Mouse (Mus musculus): Measurements from ENCODE around the gene Ccdc102a.
"Not testable (repeated sequence)": the region's sequence is repeated elsewhere in the genome, so short reads cannot be mapped to it uniquely, and the experiment has no call there.

The Ccdc102a gene

DNA sequence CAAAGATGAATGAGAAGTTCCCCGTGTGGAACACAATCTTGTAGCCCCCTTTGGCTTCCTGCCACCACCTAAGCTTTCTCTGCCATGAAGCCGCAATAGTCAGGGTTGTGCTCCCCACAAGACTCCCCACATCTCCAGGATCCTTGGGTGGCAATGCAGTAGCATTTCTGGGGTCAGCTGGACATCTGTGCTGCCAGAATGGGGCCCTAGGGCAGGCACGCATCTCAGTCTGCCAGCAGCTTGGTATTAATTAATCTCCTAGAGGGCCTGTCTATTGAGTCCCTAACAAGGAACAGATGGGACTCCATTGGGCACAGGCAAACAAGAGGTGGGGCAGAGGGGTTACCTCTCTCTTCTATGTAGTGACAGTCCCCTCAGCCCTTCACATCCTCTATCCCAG is 45.7 kb downstream of the Ccdc102a start:
- no peak for DNase-seq

DNA sequence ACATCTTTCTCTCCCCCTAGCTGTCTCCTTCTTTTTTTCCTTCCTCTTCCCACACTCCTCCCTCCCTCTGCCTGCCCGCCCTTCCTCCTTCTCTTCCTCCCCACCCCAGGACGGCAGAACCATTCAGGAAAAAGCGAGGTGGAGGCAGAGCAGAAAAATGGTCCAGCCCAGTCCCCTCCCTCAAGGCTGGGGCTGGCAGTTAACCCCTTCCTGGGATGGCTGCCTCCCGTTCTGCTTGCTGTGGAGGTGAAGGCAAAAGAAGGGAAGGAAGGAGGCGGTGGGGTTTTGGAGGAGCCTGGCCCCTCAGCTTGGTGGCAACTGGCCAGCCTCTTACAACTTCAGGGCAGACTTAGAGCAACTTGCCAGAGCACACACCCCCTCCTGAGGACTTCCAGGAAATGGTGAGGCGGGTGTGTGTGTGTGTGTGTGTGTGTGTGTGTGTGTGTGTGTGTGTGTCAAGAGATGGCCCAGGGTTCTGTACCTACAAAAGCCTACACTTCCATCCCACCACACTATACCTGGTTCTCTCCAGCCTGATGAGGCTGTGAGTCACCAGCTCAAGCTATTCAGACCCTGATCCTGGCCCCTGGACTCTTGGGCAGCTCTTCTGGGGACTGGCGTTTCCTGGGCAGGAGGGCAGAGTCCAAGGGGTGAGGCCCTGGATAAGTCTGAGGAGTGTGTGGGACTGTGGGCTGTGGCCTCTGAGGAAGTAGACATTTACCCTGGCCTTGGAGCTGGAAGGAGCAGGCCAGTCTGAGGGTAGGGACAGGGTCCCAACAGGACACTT is 46.6 kb downstream of the Ccdc102a start:
- DNase-seq: peak; percentile 67

DNA sequence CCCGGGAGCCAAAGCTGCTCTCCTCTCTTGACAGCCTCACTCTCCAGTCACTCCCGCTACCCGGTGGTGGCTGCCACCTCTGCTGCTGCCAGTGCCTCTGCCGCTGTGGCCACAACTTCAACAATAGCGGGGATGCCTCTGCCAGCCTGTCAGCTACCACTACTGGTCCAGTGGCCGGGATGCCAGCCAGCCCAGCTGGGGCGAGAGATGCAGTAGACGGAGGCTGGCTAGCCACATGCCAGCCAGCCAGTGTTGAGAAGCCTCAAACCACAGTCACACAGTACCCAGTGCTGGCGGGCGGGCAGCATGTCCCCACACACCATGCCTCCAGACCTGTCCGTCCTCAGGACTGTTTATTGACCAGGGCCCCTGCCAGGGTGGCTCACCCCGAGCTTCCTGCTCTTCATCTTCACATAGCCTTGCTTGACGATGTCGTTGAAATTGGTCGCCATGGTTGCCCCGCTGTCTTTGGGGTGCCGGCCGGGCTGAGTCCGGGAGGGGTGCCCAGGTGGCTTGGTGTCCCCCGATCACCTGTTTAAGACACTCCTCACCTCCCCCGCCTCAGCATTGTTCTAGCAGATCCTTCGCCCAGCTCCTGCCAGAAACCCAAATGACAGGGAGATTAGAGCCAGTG is 47.3 kb downstream of the Ccdc102a start:
- DNase-seq: peak; percentile 64

DNA sequence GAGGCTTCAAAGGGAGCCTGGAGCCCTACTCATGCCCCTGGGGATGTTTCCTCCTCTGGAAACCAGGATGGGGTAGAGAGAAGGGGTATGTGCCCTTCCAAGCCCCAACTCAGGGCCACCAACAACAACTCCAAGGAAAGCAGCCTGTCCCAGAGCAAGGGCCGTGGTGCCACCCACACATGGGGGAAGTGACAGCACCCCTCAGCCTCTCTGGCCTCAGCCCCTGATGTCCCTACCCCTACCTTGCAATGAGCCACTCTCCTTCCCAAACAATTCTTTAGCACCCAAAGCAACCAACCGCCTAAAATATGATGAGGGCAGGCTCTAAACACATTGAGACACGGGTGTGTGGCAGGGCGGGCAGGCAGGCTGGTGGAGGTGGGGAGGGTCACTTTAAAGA is 47.9 kb downstream of the Ccdc102a start:
- DNase-seq: no peak

DNA sequence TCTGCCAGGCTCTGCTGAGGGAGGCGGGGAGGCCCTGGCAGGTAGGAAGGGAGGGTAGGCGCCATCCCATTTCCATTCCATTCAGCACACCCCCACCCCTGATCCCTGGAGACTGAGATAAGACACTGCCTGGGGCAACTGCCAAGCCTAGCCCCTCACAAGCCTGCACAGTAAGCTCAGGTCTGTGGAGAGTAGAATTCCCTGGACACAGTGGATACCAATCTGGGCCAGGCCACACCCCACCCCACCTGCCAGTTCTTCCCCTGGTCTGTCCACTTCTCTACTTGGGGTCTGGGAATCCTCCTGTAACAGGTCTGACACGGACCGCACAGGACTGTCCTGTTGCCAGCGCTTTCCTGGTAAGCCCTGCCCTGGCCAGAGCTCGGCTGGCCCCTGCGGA is 48.8 kb downstream of the Ccdc102a start:
- DNase-seq: no peak

DNA sequence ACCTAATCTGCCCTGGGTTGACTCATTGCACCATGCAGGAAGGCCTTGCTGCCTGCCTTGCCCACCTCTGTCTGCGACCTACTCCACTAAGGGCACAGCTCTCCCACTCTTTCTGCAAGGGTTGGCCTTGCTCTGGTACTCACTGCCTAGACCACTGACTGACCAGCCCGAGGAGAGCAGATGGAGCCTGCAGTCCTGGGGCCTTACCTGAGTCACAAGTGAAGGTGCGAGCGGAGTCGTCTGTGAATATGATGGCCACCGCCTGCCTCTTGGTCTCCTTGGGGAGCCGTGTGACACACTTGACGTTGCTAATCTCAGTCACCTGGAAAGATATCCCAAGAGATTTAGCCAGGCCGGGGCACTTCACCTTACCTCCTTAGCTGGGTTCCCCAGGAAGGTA is 51.0 kb downstream of the Ccdc102a start:
- no peak for DNase-seq

DNA sequence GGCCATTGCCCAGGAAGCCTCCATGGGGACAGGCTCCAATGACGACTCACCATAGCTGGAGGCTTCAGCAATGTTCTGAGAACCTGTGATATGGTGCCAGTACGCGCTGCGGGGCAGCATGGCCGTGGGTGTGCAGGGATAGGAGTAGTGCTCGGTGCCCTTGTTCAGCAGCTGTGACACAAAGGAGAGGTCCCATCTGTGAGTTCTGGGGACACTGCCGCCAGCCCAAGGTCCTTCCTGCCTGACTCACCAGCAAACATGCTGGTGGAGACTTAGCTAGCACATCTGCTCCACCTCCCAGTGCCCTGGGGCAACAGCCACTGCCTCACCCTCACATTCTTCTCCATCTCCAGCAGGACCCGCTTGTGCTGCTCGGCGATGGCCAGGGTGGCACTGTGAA is 52.6 kb downstream of the Ccdc102a start:
- DNase-seq: no peak

DNA sequence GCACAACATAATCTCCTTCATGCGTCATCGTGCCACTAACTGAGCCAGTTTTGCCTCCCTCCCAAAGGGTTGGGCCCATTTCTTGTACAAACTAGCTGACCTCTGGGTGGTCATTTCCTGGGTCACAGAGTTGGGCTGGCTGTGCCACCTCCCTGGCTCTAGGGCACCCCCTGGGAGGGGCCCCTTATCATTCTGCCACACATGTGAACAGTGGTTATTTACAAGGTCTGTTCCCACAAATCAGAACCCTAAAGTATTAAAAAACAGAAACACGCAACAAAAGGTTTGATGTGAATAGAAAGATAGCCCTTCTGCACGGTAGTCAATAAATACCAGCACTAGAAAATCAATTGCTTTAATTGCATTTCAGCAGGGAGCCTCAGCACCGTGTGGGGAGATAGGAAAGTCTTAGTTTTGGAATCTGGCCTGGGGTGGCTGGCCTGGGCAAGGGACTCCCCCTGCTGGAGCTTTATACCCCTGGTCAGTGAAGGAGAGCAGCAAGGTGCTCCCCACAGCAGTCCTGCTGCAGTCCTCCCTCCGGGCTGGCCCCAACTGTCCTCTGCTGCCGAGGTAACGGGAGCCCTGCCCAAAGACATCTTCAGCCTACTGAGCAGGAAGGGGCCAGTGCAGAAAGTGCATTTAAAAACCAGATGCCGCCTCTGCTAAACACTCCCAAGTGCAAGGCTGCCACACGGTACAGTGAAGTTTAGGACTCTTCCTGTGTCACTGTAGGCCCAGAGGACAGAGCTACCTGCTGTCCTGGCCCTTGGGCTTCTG is 53.8 kb downstream of the Ccdc102a start:
- no peak for DNase-seq

DNA sequence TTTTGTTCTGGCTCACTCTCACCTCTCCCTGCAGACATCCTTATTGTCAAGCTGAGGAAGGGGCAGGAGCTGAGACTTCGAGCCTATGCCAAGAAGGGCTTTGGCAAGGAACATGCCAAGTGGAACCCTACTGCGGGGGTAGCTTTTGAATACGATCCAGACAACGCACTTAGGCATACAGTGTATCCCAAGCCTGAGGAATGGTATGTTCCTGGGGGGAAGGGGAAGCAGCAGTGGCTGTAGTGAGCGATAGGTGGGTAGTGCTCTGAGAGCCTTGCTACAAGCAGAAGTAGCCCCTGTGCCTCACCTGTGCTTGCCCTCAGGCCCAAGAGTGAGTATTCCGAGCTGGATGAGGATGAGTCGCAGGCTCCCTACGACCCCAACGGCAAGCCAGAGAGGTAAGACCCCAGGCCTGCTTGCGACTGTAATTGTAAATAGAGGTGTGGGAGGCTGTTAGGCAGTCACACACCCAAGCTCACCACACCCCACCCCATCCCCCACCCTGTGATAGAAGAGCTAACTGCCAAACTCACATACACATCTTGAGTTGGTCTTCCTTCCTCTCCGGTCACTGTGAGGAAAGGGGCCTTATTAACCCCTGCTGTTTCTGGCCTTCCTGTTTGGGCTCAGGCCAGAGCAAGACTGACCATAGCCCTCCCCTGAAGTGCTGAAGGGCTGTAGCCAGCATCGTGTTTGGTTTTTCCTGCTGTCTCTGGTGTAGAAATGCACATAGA is 55.2 kb downstream of the Ccdc102a start:
- no peak for DNase-seq

DNA sequence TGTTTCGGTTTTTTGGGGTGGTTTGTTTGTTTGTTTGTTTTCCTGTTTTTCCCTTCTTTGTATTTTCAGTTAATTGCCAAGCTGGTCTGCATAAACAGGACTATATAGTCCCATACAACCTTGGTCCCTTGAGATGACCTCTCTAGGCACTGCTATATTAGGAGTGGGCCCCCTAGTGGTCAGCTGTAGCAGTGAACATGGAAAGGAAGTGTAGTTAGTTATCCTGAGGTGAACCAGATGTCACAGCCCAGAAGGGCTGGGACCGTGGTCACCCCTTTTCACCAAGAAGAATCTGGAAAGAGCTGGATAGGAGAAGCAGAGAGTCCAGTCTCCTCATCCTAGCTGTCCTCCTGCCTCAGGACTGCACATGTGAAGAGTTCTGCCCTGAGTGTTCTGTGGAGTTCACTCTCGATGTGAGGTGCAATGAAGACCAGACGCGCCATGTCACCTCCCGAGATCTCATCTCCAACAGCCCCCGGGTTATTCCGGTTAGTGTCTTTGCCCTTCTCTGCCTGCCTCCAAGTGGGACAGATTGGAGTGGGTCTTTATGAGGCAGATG is 56.5 kb downstream of the Ccdc102a start:
- peak; percentile 64 for DNase-seq

DNA sequence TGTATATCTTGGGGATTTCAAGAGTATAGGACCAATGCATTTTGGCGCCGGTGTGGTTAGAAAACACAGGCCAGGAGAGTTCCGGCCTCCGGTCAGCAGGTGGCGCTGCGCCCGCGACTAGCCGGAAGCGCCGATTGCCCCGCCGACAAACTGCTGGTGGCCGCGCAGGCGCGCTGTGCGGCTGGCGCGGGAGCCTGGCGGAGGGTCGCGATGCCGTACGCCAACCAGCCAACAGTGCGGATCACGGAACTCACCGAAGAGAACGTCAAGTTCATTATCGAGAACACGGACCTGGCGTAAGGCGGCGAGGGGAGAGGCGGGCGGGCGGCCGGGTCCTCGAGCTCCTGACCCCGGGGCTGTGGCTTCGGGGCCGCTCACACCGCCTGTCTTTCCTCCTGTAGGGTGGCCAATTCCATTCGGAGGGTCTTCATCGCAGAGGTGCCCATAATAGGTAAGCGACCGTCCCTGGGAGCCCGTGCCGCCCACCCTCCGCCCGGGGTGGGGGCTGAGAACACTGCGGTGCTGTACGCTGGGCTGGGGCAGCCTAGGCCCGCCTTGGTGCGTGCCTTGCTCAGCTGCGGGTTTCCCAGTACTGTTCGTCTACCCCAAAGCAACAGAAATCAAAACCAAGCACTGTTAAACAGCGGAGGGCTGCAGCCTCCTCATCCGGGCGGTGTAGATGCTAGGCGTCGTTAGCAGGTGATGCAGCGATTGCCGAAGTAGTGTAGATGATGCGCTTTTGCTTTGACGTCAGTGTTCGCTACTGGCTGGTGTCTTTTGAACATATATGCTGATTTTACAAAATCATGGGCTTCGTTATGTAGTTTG is 60.3 kb downstream of the Ccdc102a start, which contains the start of gene Polr2c:
Gene Polr2c (plus strand): TSS at position 105 of the 828 bp plus-strand sequence.
- peak; percentile 92 for DNase-seq

DNA sequence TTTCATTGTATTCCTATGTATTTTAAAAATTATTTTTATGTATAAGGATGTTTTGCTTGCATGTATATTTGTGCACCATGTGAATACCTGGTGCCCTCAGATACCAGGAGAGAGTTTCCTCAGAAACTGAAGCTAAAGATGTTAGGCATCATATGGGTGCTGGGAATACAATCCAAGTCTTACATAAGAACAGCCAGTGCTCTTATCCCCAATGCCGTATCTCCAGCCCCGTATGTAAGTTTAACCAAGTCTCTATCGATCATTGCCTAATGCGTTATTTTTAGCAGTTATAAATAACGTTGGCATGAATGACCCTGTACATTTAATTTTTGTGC is 60.9 kb downstream of the Ccdc102a start:
- DNase-seq: no peak

DNA sequence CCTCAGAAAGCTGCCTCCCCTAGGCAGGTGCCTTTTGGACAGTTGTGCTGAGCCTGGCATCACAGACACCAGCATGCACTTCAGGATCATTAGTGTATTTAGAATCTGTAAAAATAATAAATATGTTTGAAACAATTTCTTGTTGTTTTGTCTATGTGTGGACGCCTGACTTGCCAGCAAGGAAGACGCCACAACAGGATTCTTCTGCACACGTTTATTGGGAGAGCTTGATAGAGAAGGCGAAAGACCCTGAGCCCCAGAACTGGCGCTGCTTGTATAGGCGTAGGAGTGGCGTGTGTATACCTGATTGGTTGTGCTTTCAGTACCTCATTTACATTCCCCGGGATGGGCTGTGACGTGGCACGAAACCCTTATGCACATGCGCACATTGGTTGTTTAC is 63.1 kb downstream of the Ccdc102a start:
- not testable (repeated sequence) for DNase-seq
